Mouse (Mus musculus) olfactory bulb, adult 2 months (tissue): Measurements from ENCODE around the gene Vmn1r231. TPM values are rescaled to one million over a fixed set of nuclear protein-coding genes. Genes with fewer than 3 reads are reported as not detected.
A peak's percentile ranks its signal among the peaks of the same experiment; 100 is the strongest.

ENCODE experiments used
- H3K27ac ChIP-seq: fragments of 200-500 bp; 2 replicates; pipeline ENCODE4 v1.5.1; 2012; ENCODE audit warnings: low read depth, low read length; ENCODE audit not compliant: insufficient read depth
- H3K4me1 ChIP-seq: fragments of 200-500 bp; 2 replicates; pipeline ENCODE4 v1.6.1; 2012; ENCODE audit warnings: low read length; ENCODE audit not compliant: control insufficient read depth, insufficient read depth
- H3K4me3 ChIP-seq: fragments of 200-500 bp; 2 replicates; pipeline ENCODE4 v1.5.1; 2012; ENCODE audit warnings: mild to moderate bottlenecking, low read depth, low read length, moderate library complexity; ENCODE audit not compliant: insufficient read depth
- CTCF ChIP-seq: fragments of 200-500 bp; IDR thresholded peaks from 2 replicates; pipeline ENCODE4 v1.5.1; 2012; ENCODE audit warnings: low read depth, mild to moderate bottlenecking, low read length, moderate library complexity; ENCODE audit not compliant: insufficient read depth
- POLR2A ChIP-seq: fragments of 200-500 bp; IDR thresholded peaks from 2 replicates; pipeline ENCODE4 v1.6.1; 2012; ENCODE audit warnings: mild to moderate bottlenecking, low read depth, low read length, moderate library complexity; ENCODE audit not compliant: insufficient read depth
- WGBS: fragments of 180-500 bp; shearing (Covaris S2); methylation state at CpG from one replicate; pipeline ENCODE4 v1.1.7; 2018; 5-methylcytosine and 5-hydroxymethylcytosine counted together
- polyA plus RNA-seq: library from polyadenylated mRNA; stranded (reverse); fragments of >200 nt; gene quantifications from 2 replicates; pipeline ENCODE4 v1.2.4, GENCODE M21; 2012; ENCODE audit warnings: low replicate concordance; ENCODE audit not compliant: missing spikeins, insufficient read depth, insufficient read length

Gene Vmn1r231
- not detected in 2 replicates for polyA plus RNA-seq

- no peak within 1 kb of the TSS for H3K27ac ChIP-seq
- WGBS: 60% methylated on average over 2 of the region's 2 CpGs
- no peaks in the 10 kb centered on the region for H3K4me1 ChIP-seq
- TF ChIP-seq POLR2A: no peak
- no peak for TF ChIP-seq CTCF
- H3K4me3 ChIP-seq: no peak within 1 kb of the TSS
These were observed at the start of gene Vmn1r231 for GRCm38 (mm10) chr17:20904991-20905390. Gene Vmn1r231, minus strand, starts transcription at chr17:20905091.

GRCm38 (mm10) chr17:20946636-20947035 lies 41.7 kb upstream of the Vmn1r231 start:
- Histone ChIP-seq H3K4me1 (no peaks in the 10 kb centered on the region), H3K4me3 (no peak overlapping the region), H3K27ac (no peak overlapping the region)
- TF ChIP-seq POLR2A (no peak), CTCF (no peak)

- Histone ChIP-seq H3K4me1 (no peaks in the 10 kb centered on the region), H3K27ac (peak overlapping the region; percentile 99), H3K4me3 (peak overlapping the region; percentile 92)
- 0% methylated on average over 13 of the region's 13 CpGs for WGBS
- TF ChIP-seq POLR2A (no peak), CTCF (no peak)
These were observed 41.2 kb upstream of the Vmn1r231 start for GRCm38 (mm10) chr17:20946026-20946565.

- Histone ChIP-seq H3K27ac (peak within 1 kb of the TSS; percentile 99), H3K4me3 (peak within 1 kb of the TSS; percentile 92), H3K4me1 (no peaks in the 10 kb centered on the region)
- WGBS: under 1% methylated on average over 69 of the region's 69 CpGs
- TF ChIP-seq CTCF: no peak
- no peak; the same call in 1 of the 2 replicates for TF ChIP-seq POLR2A
These were observed 40.3 kb upstream of the Vmn1r231 start, which contains the start of gene Ppp2r1a for GRCm38 (mm10) chr17:20944985-20945891. Gene Ppp2r1a, plus strand, starts transcription at chr17:20945311.

- peak overlapping the region; percentile 91 for H3K27ac ChIP-seq
- TF ChIP-seq POLR2A (no peak), CTCF (no peak)
- WGBS: 31% methylated on average over 3 of the region's 3 CpGs
- peak overlapping the region; percentile 51 for H3K4me3 ChIP-seq
- H3K4me1 ChIP-seq: no peaks in the 10 kb centered on the region
These were observed 39.3 kb upstream of the Vmn1r231 start for GRCm38 (mm10) chr17:20944226-20944625.

- Histone ChIP-seq H3K27ac (no peak within 1 kb of the TSS), H3K4me1 (no peaks in the 10 kb centered on the region), H3K4me3 (no peak within 1 kb of the TSS)
- TF ChIP-seq CTCF: no peak
- TF ChIP-seq POLR2A: no peak
- 41% methylated on average over 1 of the region's 1 CpGs for WGBS
These were observed 14.7 kb upstream of the Vmn1r231 start, which contains the start of gene Vmn1r232 for GRCm38 (mm10) chr17:20919614-20920013. Gene Vmn1r232, minus strand, starts transcription at chr17:20919714.

- Histone ChIP-seq H3K4me1 (no peaks in the 10 kb centered on the region), H3K27ac (no peak within 1 kb of the TSS), H3K4me3 (no peak within 1 kb of the TSS)
- TF ChIP-seq CTCF: no peak
- TF ChIP-seq POLR2A: no peak
- 2% methylated on average over 1 of the region's 1 CpGs for WGBS
These were observed 64.7 kb downstream of the Vmn1r231 start, which contains the start of gene Vmn1r230 for GRCm38 (mm10) chr17:20840144-20840543. Gene Vmn1r230, plus strand, starts transcription at chr17:20840444.

Other genes with a start within 250 kb of the Vmn1r231 start
- not detected in 2 replicates for gene Vmn1r226, start 222.2 kb downstream of the Vmn1r231 start, polyA plus RNA-seq
- gene Vmn1r227, start 175.2 kb downstream of the Vmn1r231 start, polyA plus RNA-seq: not detected in 2 replicates
- gene Vmn1r228, start 118.9 kb downstream of the Vmn1r231 start, polyA plus RNA-seq: not detected in 2 replicates
- gene Vmn1r229, start 93.5 kb downstream of the Vmn1r231 start, polyA plus RNA-seq: not detected in 2 replicates
- not detected in 2 replicates for gene Vmn1r230, start 64.6 kb downstream of the Vmn1r231 start, polyA plus RNA-seq
- gene Vmn1r232, start 14.6 kb upstream of the Vmn1r231 start, polyA plus RNA-seq: not detected in 2 replicates
- 169 and 643 TPM in 2 replicates for gene Ppp2r1a, start 40.2 kb upstream of the Vmn1r231 start, polyA plus RNA-seq
- gene Vmn1r233, start 91.4 kb upstream of the Vmn1r231 start, polyA plus RNA-seq: not detected in 2 replicates
- not detected in 2 replicates for gene Zfp160, start 103.8 kb upstream of the Vmn1r231 start, polyA plus RNA-seq